Mouse (Mus musculus) urinary bladder, postnatal 36 days (tissue): ENCODE measurements around the gene Lrrc58.
A peak's percentile ranks its signal among the peaks of the same experiment; 100 is the strongest.

ENCODE experiments used
- DNase-seq, 2 experiments: peaks; one replicate each; pipeline ENCODE4 v3.0.0; 2022; ENCODE audit warnings: low spot score in 2 of 2, mixed read lengths in 1 of 2

The Lrrc58 gene

GRCm38 (mm10) chr16:37867791-37868505 is at the start of gene Lrrc58:
TSS of gene Lrrc58 (plus strand) at chr16:37868389.
- peak; percentile 78 to 81 for DNase-seq

- no peak for DNase-seq
Measured at GRCm38 (mm10) chr16:37823949-37824348, 44.2 kb upstream of the Lrrc58 start.

- DNase-seq = no peak
Measured at GRCm38 (mm10) chr16:37824778-37825505, 43.2 kb upstream of the Lrrc58 start.

- DNase-seq = no peak
Measured at GRCm38 (mm10) chr16:37826286-37826685, 41.9 kb upstream of the Lrrc58 start.

- no peak for DNase-seq
Measured at GRCm38 (mm10) chr16:37831041-37831440, 37.1 kb upstream of the Lrrc58 start.

- DNase-seq = no peak
Measured at GRCm38 (mm10) chr16:37837571-37837970, 30.6 kb upstream of the Lrrc58 start.

- no peak for DNase-seq
Measured at GRCm38 (mm10) chr16:37842439-37842838, 25.8 kb upstream of the Lrrc58 start.

- no peak for DNase-seq
Measured at GRCm38 (mm10) chr16:37843740-37844139, 24.4 kb upstream of the Lrrc58 start.

- no peak for DNase-seq
Measured at GRCm38 (mm10) chr16:37845202-37845925, 22.8 kb upstream of the Lrrc58 start.

GRCm38 (mm10) chr16:37847081-37847480 is 21.1 kb upstream of the Lrrc58 start:
- no peak for DNase-seq

GRCm38 (mm10) chr16:37851366-37851765 is 16.8 kb upstream of the Lrrc58 start:
- no peak for DNase-seq

- DNase-seq = no peak
Measured at GRCm38 (mm10) chr16:37853279-37853678, 14.9 kb upstream of the Lrrc58 start.

- DNase-seq = no peak
Measured at GRCm38 (mm10) chr16:37854054-37854453, 14.1 kb upstream of the Lrrc58 start.

- DNase-seq = no peak
Measured at GRCm38 (mm10) chr16:37854593-37854992, 13.6 kb upstream of the Lrrc58 start.

GRCm38 (mm10) chr16:37855583-37855982 is 12.6 kb upstream of the Lrrc58 start:
- DNase-seq = no peak

GRCm38 (mm10) chr16:37856327-37856726 is 11.9 kb upstream of the Lrrc58 start:
- DNase-seq = no peak

GRCm38 (mm10) chr16:37857495-37857894 is 10.7 kb upstream of the Lrrc58 start:
- no peak for DNase-seq

- no peak for DNase-seq
Measured at GRCm38 (mm10) chr16:37860213-37860612, 8.0 kb upstream of the Lrrc58 start.

- DNase-seq = no peak
Measured at GRCm38 (mm10) chr16:37861029-37861428, 7.2 kb upstream of the Lrrc58 start, which contains the start of gene Gm36028. TSS of gene Gm36028 (minus strand) at chr16:37861146.

GRCm38 (mm10) chr16:37863876-37864275 is 4.3 kb upstream of the Lrrc58 start:
- DNase-seq = no peak

- no peak for DNase-seq
Measured at GRCm38 (mm10) chr16:37865841-37866240, 2.3 kb upstream of the Lrrc58 start.
